Mouse (Mus musculus) liver, postnatal 0 days (tissue): Measurements from ENCODE around the gene Trim26.

Experiments
- CTCF ChIP-seq: sonication (generic); IDR thresholded peaks from 2 replicates; pipeline ENCODE4 v1.5.1; 2016; ENCODE audit warnings: antibody characterized with exemption, low read depth
- EP300 ChIP-seq: IDR thresholded peaks from 2 replicates; pipeline ENCODE4 v1.6.1; 2016; ENCODE audit warnings: antibody characterized with exemption, low read depth, mild to moderate bottlenecking

- TF ChIP-seq EP300 (no peak), CTCF (no peak)
Observed at GRCm38 (mm10) chr17:36897065-36897464, 60.1 kb downstream of the Trim26 start.
